In genomic region chr3:109171070-109171778, GRCm38 (mm10) we compare ENCODE assay signal across 8 mouse cellular contexts. TPM values are rescaled to one million over a fixed set of nuclear protein-coding genes. Genes with fewer than 3 reads are reported as not detected.
DNase-seq lines count a peak whose midpoint lies in the region; ATAC-seq and TF ChIP-seq lines count a peak whose summit lies in the region.

No protein-coding gene starts in this region.

- WGBS in embryonic facial prominence, embryonic 11.5 days, result 27% methylated on average over 15 of the region's 15 CpGs
- WGBS in heart, embryonic 16.5 days, result 28% methylated on average over 15 of the region's 15 CpGs
- 27% methylated on average over 15 of the region's 15 CpGs for WGBS in liver, adult 2 months
- 30% methylated on average over 15 of the region's 15 CpGs for WGBS in stomach, embryonic 15.5 days

- TF ChIP-seq CTCF in liver, adult 2 months (IDR thresholded peaks at IDR 0.05; ENCODE audit: low read depth, low read length), result peak; percentile 92

- no peak for ATAC-seq in embryonic facial prominence, embryonic 11.5 days (replicated peaks; ENCODE audit: insufficient number of reproducible peaks, low FRiP score, low TSS enrichment, low read depth)
- no peak for ATAC-seq in heart, embryonic 16.5 days (replicated peaks; ENCODE audit: extremely low read depth, insufficient read depth, low FRiP score)
- ATAC-seq in stomach, embryonic 15.5 days (ENCODE audit: insufficient read depth, low FRiP score, low read depth), result peak; percentile 43; the same call in 1 of the 2 replicates

- H3K79me2 ChIP-seq in liver, adult 2 months (ENCODE audit: control insufficient read depth, insufficient read depth, low read length), result no peaks in the 10 kb centered on the region

- no peaks in the 10 kb centered on the region for H3K4me1 ChIP-seq in embryonic facial prominence, embryonic 11.5 days (ENCODE audit: control insufficient read depth, insufficient read depth, low read length)
- peaks cover 2% of the 10 kb centered on the region; the same call in 1 of the 2 replicates for H3K4me1 ChIP-seq in heart, embryonic 16.5 days (ENCODE audit: control insufficient read depth, insufficient read depth, low read length)
- no peaks in the 10 kb centered on the region for H3K4me1 ChIP-seq in liver, adult 2 months (ENCODE audit: control insufficient read depth, insufficient read depth, low read length)
- no peaks in the 10 kb centered on the region for H3K4me1 ChIP-seq in stomach, embryonic 15.5 days

- no peaks in the 10 kb centered on the region for H3K27me3 ChIP-seq in embryonic facial prominence, embryonic 11.5 days (ENCODE audit: control insufficient read depth, insufficient read depth, low read length)
- no peaks in the 10 kb centered on the region for H3K27me3 ChIP-seq in heart, embryonic 16.5 days (ENCODE audit: control insufficient read depth, insufficient read depth, low read length)
- H3K27me3 ChIP-seq in liver, adult 2 months (ENCODE audit: control insufficient read depth, insufficient read depth, low read length), result no peaks in the 10 kb centered on the region
- no peaks in the 10 kb centered on the region for H3K27me3 ChIP-seq in stomach, embryonic 15.5 days (replicated peaks)

- H3K27ac ChIP-seq in embryonic facial prominence, embryonic 11.5 days (replicated peaks; ENCODE audit: low read depth, low read length), result no peak overlapping the region
- H3K27ac ChIP-seq in heart, embryonic 16.5 days (ENCODE audit: low read length), result no peak overlapping the region
- H3K27ac ChIP-seq in liver, adult 2 months (replicated peaks; ENCODE audit: insufficient read depth, low read depth, low read length), result no peak overlapping the region
- no peak overlapping the region for H3K27ac ChIP-seq in stomach, embryonic 15.5 days

- H3K4me3 ChIP-seq in embryonic facial prominence, embryonic 11.5 days (ENCODE audit: low read depth, low read length), result no peak overlapping the region
- H3K4me3 ChIP-seq in heart, embryonic 16.5 days (ENCODE audit: low read length), result no peak overlapping the region
- H3K4me3 ChIP-seq in liver, adult 2 months (ENCODE audit: insufficient read depth, low read depth, low read length), result no peak overlapping the region
- no peak overlapping the region for H3K4me3 ChIP-seq in stomach, embryonic 15.5 days (replicated peaks)

- no peak overlapping the region for H3K4me2 ChIP-seq in embryonic facial prominence, embryonic 11.5 days (ENCODE audit: low read depth, low read length)
- peak overlapping the region; percentile 27; the same call in 1 of the 2 replicates for H3K4me2 ChIP-seq in heart, embryonic 16.5 days (ENCODE audit: low read depth, low read length)
- H3K4me2 ChIP-seq in stomach, embryonic 15.5 days, result no peak overlapping the region

- no peak overlapping the region for H3K9ac ChIP-seq in embryonic facial prominence, embryonic 11.5 days (replicated peaks; ENCODE audit: low read length)
- 0 out of 2 replicates have a peak overlapping the region, but pooled peaks have one; percentile 4 for H3K9ac ChIP-seq in heart, embryonic 16.5 days (ENCODE audit: low read length)
- no peak overlapping the region for H3K9ac ChIP-seq in liver, adult 2 months (ENCODE audit: low read depth, low read length)
- H3K9ac ChIP-seq in stomach, embryonic 15.5 days, result no peak overlapping the region

- H3K36me3 ChIP-seq in embryonic facial prominence, embryonic 11.5 days (replicated peaks; ENCODE audit: control insufficient read depth, insufficient read depth, low read depth, low read length), result no peaks in the 10 kb centered on the region
- H3K36me3 ChIP-seq in heart, embryonic 16.5 days (ENCODE audit: control insufficient read depth, insufficient read depth), result peaks cover 5% of the 10 kb centered on the region
- no peaks in the 10 kb centered on the region for H3K36me3 ChIP-seq in liver, adult 2 months (ENCODE audit: control insufficient read depth, insufficient read depth, low read length)
- peaks cover 9% of the 10 kb centered on the region; the same call in 1 of the 2 replicates for H3K36me3 ChIP-seq in stomach, embryonic 15.5 days

- DNase-seq in CD4-positive, CD25-positive, alpha-beta regulatory T cell, adult 2 months (ENCODE audit: low read depth, low spot score), result peak; percentile 74
- peak; percentile 68 for DNase-seq in adrenal gland, postnatal 25 days
- DNase-seq in embryonic facial prominence, embryonic 11.5 days (ENCODE audit: low spot score), result peak; percentile 86
- DNase-seq in kidney, postnatal 10 days, result peak; percentile 82
- DNase-seq in liver, adult 2 months (ENCODE audit: extremely low read depth, low read depth, low spot score), result peak; percentile 24
- peak; percentile 59 for DNase-seq in neural tube, embryonic 10.5 days (ENCODE audit: extremely low spot score, low spot score)

- no peaks in the 10 kb centered on the region for H3K9me3 ChIP-seq in embryonic facial prominence, embryonic 11.5 days (replicated peaks; ENCODE audit: control insufficient read depth, low read length)
- H3K9me3 ChIP-seq in heart, embryonic 16.5 days (replicated peaks; ENCODE audit: control insufficient read depth, low read length), result no peaks in the 10 kb centered on the region
- H3K9me3 ChIP-seq in stomach, embryonic 15.5 days, result no peaks in the 10 kb centered on the region

- no peak for TF ChIP-seq POLR2A in liver, adult 2 months (IDR thresholded peaks at IDR 0.05; ENCODE audit: extremely low read depth, insufficient read depth, low read length)

RNA-seq across cellular contexts. Expression of gene Slc25a24, which starts 48.3 kb away (rescaled TPM):
- 43.1 and 60.5 TPM in 2 replicates for total RNA-seq in adrenal gland, postnatal 25 days (2021)
- 51.9 and 52.6 TPM in 2 replicates for polyA plus RNA-seq in embryonic facial prominence, embryonic 11.5 days (2014; fragmentation: Nextera tagmentation; extraction: Ambion mirVana)
- polyA plus RNA-seq in heart, embryonic 16.5 days (2015; fragmentation: Nextera tagmentation; extraction: Ambion mirVana), result 17.1 and 19.8 TPM in 2 replicates
- 1.9 and 2.1 TPM in 2 replicates for total RNA-seq in liver, adult 2 months (2014; rRNA removed)
- 0.14 and 0.28 TPM in 2 replicates for polyA plus RNA-seq in liver, adult 2 months (2012; rRNA removed)
- polyA plus RNA-seq in stomach, embryonic 15.5 days (2015; fragmentation: Nextera tagmentation; extraction: Ambion mirVana), result 35.5 and 40.2 TPM in 2 replicates

Comparison
In these comparisons a context has a peak if more than half of its experiments do, and no peak if none do; other contexts are left out.
1. DNase-seq: peak in every context shown above with its lines; median percentile 86 in embryonic facial prominence, embryonic 11.5 days; 82 in kidney, postnatal 10 days; 74 in CD4-positive, CD25-positive, alpha-beta regulatory T cell, adult 2 months; 68 in adrenal gland, postnatal 25 days; 59 in neural tube, embryonic 10.5 days; 24 in liver, adult 2 months.
2. RNA of gene Slc25a24, which starts 48.3 kb away (polyA plus RNA-seq): 51.9 to 52.6 TPM in embryonic facial prominence, embryonic 11.5 days, 35.5 to 40.2 TPM in stomach, embryonic 15.5 days and 17.1 to 19.8 TPM in heart, embryonic 16.5 days; 0.14 to 0.28 TPM in liver, adult 2 months; every median in the first group is over 10 times any median in the second.